Mouse (Mus musculus) retina, postnatal 7 days (tissue): ENCODE measurements around the gene Igdcc4.
"Not testable (repeated sequence)": the region's sequence is repeated elsewhere in the genome, so short reads cannot be mapped to it uniquely, and the experiment has no call there.

Experiments used
- DNase-seq: peaks from one replicate; pipeline ENCODE4 v3.0.0-alpha.2; 2012; ENCODE audit warnings: low read depth, low spot score

Gene Igdcc4

GRCm38 (mm10) chr9:65100991-65101685, at the start of gene Igdcc4:
Gene Igdcc4 (plus strand): TSS chr9:65101486.
- no peak for DNase-seq

GRCm38 (mm10) chr9:65064251-65064650, 37.0 kb upstream of the Igdcc4 start:
- no peak for DNase-seq

GRCm38 (mm10) chr9:65070587-65070986, 30.7 kb upstream of the Igdcc4 start:
- DNase-seq = no peak

GRCm38 (mm10) chr9:65073555-65073954, 27.7 kb upstream of the Igdcc4 start:
- DNase-seq = no peak

GRCm38 (mm10) chr9:65074251-65074650, 27.0 kb upstream of the Igdcc4 start:
- no peak for DNase-seq

- DNase-seq = no peak
These were observed 26.3 kb upstream of the Igdcc4 start for GRCm38 (mm10) chr9:65074855-65075493.

GRCm38 (mm10) chr9:65077536-65077935, 23.8 kb upstream of the Igdcc4 start:
- DNase-seq = no peak

GRCm38 (mm10) chr9:65080141-65080540, 21.1 kb upstream of the Igdcc4 start:
- not testable (repeated sequence) for DNase-seq

GRCm38 (mm10) chr9:65083075-65083765, 18.1 kb upstream of the Igdcc4 start:
- no peak for DNase-seq

- DNase-seq = no peak
These were observed 17.0 kb upstream of the Igdcc4 start for GRCm38 (mm10) chr9:65084198-65084807.

GRCm38 (mm10) chr9:65085270-65085669, 16.0 kb upstream of the Igdcc4 start:
- no peak for DNase-seq

GRCm38 (mm10) chr9:65086801-65087200, 14.5 kb upstream of the Igdcc4 start:
- DNase-seq = no peak

- DNase-seq = no peak
These were observed 13.8 kb upstream of the Igdcc4 start for GRCm38 (mm10) chr9:65087490-65087889.

- DNase-seq = peak; percentile 68
These were observed 7.0 kb upstream of the Igdcc4 start for GRCm38 (mm10) chr9:65094237-65094636.

GRCm38 (mm10) chr9:65101686-65102376, 545 bp downstream of the Igdcc4 start:
- no peak for DNase-seq

GRCm38 (mm10) chr9:65102377-65103172, 1.3 kb downstream of the Igdcc4 start:
- peak; percentile 56 for DNase-seq

GRCm38 (mm10) chr9:65103173-65103752, 2.0 kb downstream of the Igdcc4 start:
- no peak for DNase-seq

GRCm38 (mm10) chr9:65106821-65107220, 5.5 kb downstream of the Igdcc4 start:
- no peak for DNase-seq

- DNase-seq = no peak
These were observed 6.6 kb downstream of the Igdcc4 start for GRCm38 (mm10) chr9:65107893-65108292.
